Mouse (Mus musculus) spleen, postnatal 4 days (tissue): Measurements from ENCODE around the gene Hnrnph2.
A peak's percentile ranks its signal among the peaks of the same experiment; 100 is the strongest.

Source experiments
- DNase-seq, 2 experiments: peaks; one replicate each; pipeline ENCODE4 v3.0.0; 2022; ENCODE audit warnings: low spot score in 2 of 2

Gene Hnrnph2

DNA sequence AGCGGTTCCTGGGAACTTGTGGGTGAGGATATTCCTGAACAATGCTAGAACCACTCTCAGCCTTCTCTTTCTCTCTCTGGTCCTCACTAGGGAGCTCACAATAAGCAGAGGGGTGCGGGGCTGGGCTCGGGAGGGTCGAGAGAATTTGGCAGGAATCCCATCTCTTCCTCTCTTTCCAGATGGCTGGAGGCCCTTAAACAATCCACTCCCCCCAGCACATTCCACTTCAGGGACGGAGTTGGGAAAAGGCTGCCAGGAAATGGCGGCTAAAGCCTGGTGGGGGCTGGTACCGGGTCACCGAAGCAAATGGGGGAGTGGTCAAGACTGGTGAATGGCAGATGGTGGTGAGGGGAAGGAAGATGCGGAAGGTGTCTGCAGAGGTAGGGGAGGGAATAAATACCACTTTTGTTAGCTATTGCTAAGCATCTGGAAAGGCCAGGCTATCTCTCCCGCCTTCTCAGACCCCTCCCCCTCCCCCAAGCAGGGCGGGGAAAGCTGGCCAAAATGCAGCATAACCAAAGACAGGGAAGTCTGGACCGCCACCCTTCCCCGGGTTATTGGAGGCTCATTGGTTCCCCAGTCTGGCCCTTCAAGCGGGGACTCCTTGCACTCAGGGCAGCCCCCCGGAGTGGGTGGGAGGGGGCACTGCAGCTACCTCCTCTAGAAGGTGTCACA, 11.4 kb downstream of the Hnrnph2 start:
- peak; percentile 27 to 70 for DNase-seq

- DNase-seq: peak; percentile 33 to 69
These were observed 13.3 kb downstream of the Hnrnph2 start for GRCm38 (mm10) chrX:134614306-134614705.

GRCm38 (mm10) chrX:134619695-134620094, 18.7 kb downstream of the Hnrnph2 start:
- no peak for DNase-seq

DNA sequence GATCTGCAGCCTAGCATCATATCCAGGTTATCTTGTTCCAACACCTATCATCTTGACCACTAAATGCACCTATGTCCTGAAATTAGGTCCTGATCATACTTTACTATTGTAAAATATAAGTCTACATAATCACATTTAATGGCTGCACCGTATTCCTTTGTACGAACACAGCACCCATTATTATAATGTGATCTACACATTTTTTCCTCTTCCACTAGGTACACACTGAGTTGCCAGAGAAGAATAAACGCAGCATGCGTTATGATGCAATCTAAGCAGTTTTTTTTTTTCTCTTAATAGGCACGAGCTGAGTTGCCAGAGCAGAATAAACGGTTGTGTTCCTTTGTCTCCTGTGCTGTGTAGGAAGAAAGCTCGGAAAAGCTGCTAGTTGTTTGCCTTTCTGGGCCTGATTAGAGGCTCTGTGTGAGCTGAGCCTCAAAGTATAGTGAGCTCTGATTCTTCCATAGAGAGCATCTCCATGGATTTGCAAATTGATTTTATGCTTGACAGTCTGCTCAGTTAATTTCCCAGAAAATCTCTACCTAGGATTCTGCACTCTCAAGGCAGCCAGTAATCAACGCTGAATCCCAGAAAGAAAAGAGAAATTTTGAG, 19.4 kb downstream of the Hnrnph2 start:
- no peak for DNase-seq

DNA sequence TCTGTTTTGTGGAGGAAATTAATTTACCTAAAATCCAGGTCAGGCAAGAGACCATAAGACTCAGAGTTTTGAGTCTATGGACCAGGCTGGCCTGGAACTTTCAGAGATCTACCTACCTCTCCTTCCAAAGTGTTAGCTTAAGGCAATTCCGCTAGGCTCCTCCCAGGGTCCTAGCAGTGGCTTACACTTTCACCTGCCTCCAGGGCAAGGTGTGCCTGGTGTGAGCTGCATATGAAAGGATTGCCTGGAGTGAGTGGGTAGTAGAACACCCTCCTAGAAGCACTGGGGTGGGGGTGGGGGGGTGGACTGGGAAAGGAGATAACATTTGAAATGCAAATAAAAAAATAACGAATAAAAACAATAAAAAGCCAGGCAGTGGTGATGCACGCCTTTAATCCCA, 20.7 kb downstream of the Hnrnph2 start:
- no peak for DNase-seq

- DNase-seq: no peak
These were observed 22.4 kb downstream of the Hnrnph2 start for GRCm38 (mm10) chrX:134623350-134623749.

DNA sequence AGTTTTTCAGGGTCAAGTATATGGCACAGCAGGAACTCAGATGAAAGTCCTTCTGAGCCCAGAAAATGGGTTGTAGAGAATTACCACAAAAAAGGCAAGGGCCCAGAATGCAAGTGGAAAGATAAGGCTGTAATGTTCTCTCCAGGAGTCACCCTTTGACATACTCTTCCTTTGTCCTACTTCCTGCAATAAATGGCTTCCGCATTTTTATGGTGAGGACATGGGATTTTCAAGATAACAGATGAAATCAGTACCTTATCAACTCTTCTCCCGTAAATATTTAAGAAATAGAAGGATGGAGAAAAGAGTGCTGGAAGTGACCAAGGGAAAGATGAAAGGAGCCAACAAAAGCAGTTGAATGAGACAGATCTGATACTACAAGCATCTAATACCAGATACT, 27.2 kb downstream of the Hnrnph2 start:
- DNase-seq: no peak

GRCm38 (mm10) chrX:134632710-134633109, 31.7 kb downstream of the Hnrnph2 start:
- no peak for DNase-seq

GRCm38 (mm10) chrX:134635111-134635510, 34.1 kb downstream of the Hnrnph2 start:
- DNase-seq: no peak

DNA sequence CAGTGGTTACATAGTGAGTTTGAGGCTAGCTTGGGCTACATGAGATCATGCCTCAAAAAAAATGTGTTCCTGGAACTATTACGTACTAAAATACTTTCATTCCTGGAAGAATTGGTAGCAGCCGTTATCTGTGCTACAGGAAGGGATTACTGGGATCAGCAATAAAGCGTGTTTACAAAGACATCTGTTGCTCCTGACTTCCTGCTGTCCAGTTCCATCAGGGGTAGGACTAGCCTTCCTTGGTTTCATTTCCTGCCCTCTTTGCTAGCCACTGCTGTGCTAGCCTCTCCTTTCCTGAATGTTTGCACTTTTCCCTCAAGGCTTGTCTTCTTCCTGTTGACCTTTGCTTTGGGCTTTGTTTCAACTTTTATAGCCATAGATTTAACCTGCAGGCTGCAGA, 34.9 kb downstream of the Hnrnph2 start:
- DNase-seq: no peak

DNA sequence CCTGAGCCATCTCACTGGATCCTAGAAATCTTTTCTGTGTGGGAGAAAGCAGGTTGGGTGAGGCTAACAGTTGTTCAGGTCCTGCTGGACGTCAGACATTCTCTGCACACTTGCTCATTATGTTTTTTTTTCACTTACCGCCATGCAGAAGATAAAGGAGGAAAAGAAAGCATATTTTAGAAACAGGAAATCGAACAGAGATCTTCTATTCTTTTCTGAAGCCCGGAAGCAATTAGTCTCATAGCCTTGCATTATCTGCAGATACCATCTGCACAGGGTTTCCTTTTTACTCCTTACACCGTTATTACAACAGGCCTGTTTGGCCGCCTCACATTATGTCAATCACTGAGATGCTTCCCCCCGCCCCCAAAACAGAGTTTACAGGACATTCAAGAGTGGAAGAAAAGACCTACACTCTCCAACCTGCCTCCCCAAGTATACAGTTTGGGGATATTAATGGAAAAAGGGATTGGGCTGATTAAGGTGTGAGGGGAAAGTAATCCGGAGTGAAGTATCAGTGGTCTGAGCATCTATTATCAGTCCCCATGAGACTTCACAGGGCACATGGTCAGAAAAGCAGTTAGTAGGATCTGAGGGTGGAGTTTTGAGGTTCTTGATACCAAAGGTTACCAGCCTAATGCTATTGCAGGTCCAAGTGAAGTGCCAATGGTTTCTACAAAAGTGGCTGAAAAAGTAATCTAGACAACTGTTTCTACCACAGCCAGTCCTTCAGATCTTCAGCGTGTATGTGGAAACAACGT, 40.2 kb downstream of the Hnrnph2 start:
- DNase-seq: no peak

- DNase-seq: no peak
These were observed 45.4 kb downstream of the Hnrnph2 start for GRCm38 (mm10) chrX:134646338-134646737.

GRCm38 (mm10) chrX:134647421-134647820, 46.4 kb downstream of the Hnrnph2 start:
- no peak for DNase-seq

DNA sequence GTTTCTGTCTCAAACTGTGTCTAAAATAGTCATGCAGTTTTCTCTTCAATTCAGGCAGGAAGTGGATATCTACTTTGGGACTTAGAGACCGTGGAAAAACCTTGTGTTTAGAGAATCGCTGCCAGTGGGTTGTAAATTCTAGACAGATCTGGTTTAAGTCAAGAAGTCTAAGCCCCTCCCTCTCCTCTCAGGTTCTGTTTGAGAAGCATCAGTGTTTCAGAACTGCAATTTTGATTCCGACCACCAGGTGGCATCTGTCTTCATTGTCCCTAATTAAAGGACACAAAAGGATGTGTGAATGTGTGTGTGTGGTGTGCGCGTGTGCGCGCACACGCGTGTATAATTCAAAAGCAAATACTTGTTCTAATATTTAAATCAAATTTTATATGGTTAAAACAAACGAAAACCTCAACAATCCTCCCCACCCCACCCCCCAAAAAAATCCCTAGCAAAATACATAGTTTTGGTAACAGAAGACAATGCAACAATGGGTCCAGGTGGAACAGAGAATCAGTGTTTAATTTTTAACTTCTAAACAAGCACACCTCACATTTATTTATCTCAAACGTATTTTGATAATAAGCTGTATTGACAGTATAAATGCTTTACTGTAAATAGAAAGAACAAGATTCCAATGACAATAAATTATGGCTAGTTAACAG, 47.2 kb downstream of the Hnrnph2 start:
- DNase-seq: peak; percentile 59 to 81

DNA sequence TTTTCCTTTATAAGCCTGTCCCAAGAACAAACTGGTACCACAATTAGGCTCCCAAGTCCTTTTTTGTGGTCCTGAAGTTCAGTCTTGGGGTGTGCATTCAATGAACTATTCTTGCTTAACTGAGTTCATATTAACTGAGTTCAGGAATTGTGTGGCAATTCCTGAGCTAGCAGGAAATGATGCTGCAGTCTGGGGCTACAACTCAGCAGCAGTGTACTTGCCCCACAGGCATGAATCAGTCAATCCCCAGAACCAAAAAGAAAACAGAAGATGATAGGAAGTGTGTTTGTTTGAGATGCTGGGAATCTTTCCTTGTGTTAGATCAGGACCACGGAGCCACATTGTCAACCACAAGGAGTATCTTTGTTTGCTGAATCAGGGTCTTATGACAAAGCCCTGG, 51.1 kb downstream of the Hnrnph2 start:
- DNase-seq: no peak
